ENCODE assay signal across 18 mouse cellular contexts in genomic region chr11:51627907-51628306, GRCm38 (mm10). TPM values are rescaled to one million over a fixed set of nuclear protein-coding genes. Genes with fewer than 3 reads are reported as not detected.
"Had no signal": no experiment of that assay in that cellular context is flagged by ENCODE, and none has a peak within 500 bp of the region (broad histone marks: within the 10 kb centered on the region; RNA-seq: fewer than 3 reads in every experiment).

No protein-coding gene starts in this region.

- DNase-seq: kidney, adult 11 months; kidney, adult 8-10 months; kidney, postnatal 14 days; kidney, postnatal 4 days; liver, embryonic 13.5 days; lung, adult 2 months; lung, postnatal 14 days; midbrain, embryonic 14.5 days; right cerebral cortex, postnatal 14 days; right cerebral cortex, postnatal 4 days; thymus, adult 2 months; thymus, postnatal 25 days had no signal

- H3K27me3 ChIP-seq: kidney, embryonic 15.5 days; liver, embryonic 13.5 days; neural tube, embryonic 12.5 days; neural tube, embryonic 15.5 days had no signal

- H3K4me2 ChIP-seq: kidney, embryonic 15.5 days; liver, embryonic 13.5 days; midbrain, embryonic 11.5 days; neural tube, embryonic 12.5 days; neural tube, embryonic 15.5 days had no signal

- H3K9me3 ChIP-seq: kidney, embryonic 15.5 days; liver, embryonic 13.5 days; neural tube, embryonic 12.5 days; neural tube, embryonic 15.5 days had no signal

- H3K4me3 ChIP-seq: kidney, embryonic 15.5 days; liver, embryonic 13.5 days; neural tube, embryonic 12.5 days; neural tube, embryonic 15.5 days had no signal

- H3K27ac ChIP-seq: kidney, embryonic 15.5 days; liver, embryonic 13.5 days; neural tube, embryonic 12.5 days; neural tube, embryonic 15.5 days; stomach, postnatal 0 days had no signal

- H3K9ac ChIP-seq: kidney, embryonic 15.5 days; liver, embryonic 13.5 days; neural tube, embryonic 12.5 days; neural tube, embryonic 15.5 days had no signal

RNA-seq across cellular contexts. Expression of gene D930048N14Rik, which starts 22.8 kb away (rescaled TPM):
- total RNA-seq: megakaryocyte-erythroid progenitor cell, adult 5-6 weeks had no signal
